Mouse (Mus musculus) heart, adult 2 months (tissue): ENCODE measurements around the gene Coa4.

Experiments used
- CTCF ChIP-seq: fragments of 200-600 bp; IDR thresholded peaks from 2 replicates; pipeline ENCODE4 v1.8.1; 2022; ENCODE audit warnings: antibody characterized with exemption, mild to moderate bottlenecking, moderate library complexity
- EP300 ChIP-seq: fragments of 200-500 bp; IDR thresholded peaks from 2 replicates; pipeline ENCODE4 v1.6.1; 2011; ENCODE audit warnings: low read depth, low read length, control low read depth; ENCODE audit not compliant: insufficient read depth

DNA sequence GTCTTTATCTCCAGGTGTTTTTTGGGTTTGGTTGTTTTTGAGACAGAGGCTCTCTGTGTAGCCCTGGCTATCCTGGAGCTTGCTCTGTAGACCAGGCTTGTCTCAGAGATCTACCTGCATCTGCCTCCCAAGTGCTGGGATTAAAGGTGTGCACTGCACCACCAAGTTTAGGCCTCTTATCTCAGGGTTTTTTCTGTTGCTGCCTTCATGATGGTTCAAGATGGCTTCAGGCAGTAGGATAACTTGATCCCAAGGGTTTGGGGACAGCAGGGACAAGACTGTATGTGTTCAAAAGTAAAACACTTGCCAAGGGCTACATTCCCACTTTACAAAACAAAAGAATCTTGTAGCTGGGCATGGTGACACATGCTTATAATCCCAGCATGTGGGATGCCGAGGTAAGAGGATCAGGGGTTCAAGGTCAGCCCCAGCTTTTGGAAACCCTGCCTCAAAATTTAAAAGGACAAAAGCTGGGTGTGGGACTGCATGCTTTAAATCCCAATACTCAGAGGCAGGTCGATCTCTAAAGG, 35.0 kb upstream of the Coa4 start:
- TF ChIP-seq EP300 = no peak
- no peak for TF ChIP-seq CTCF
